Mouse (Mus musculus) thymus, adult 2 months (tissue): ENCODE measurements around the gene Fam186a. TPM values are rescaled to one million over a fixed set of nuclear protein-coding genes. Genes with fewer than 3 reads are reported as not detected.

ENCODE experiments used
- DNase-seq: peaks from one replicate; pipeline ENCODE4 v3.0.0; 2021
- H3K27ac ChIP-seq: fragments of 200-500 bp; 2 replicates; pipeline ENCODE4 v1.5.1; 2012; ENCODE audit warnings: low read length, control low read depth; ENCODE audit not compliant: control insufficient read depth, insufficient read depth
- H3K27me3 ChIP-seq: fragments of 200-500 bp; 2 replicates; pipeline ENCODE4 v1.6.1; 2012; ENCODE audit warnings: mild to moderate bottlenecking, low read length, moderate library complexity, mixed read lengths; ENCODE audit not compliant: control insufficient read depth, insufficient read depth
- H3K36me3 ChIP-seq: fragments of 200-500 bp; 2 replicates; pipeline ENCODE4 v1.6.1; 2012; ENCODE audit warnings: mild to moderate bottlenecking, low read length, moderate library complexity; ENCODE audit not compliant: control insufficient read depth, insufficient read depth
- H3K4me1 ChIP-seq: fragments of 200-500 bp; replicated peaks from 2 replicates; pipeline ENCODE4 v1.6.1; 2012; ENCODE audit warnings: low read length; ENCODE audit not compliant: control insufficient read depth, insufficient read depth
- H3K4me3 ChIP-seq: fragments of 200-500 bp; 2 replicates; pipeline ENCODE4 v1.5.1; 2012; ENCODE audit warnings: mild to moderate bottlenecking, low read length, control low read depth, moderate library complexity; ENCODE audit not compliant: control insufficient read depth, insufficient read depth
- CTCF ChIP-seq: fragments of 200-500 bp; IDR thresholded peaks from 2 replicates; pipeline ENCODE4 v1.5.1; 2012; ENCODE audit warnings: mild to moderate bottlenecking, control low read depth, low read length, moderate library complexity, borderline replicate concordance; ENCODE audit not compliant: control insufficient read depth, poor library complexity, insufficient read depth; ENCODE audit errors: extremely low read depth
- POLR2A ChIP-seq: fragments of 200-500 bp; IDR thresholded peaks from 2 replicates; pipeline ENCODE4 v1.6.1; 2012; ENCODE audit warnings: mild to moderate bottlenecking, low read length, control low read depth, moderate library complexity; ENCODE audit not compliant: control insufficient read depth, poor library complexity, insufficient read depth; ENCODE audit errors: extremely low read depth
- WGBS: fragments of 180-500 bp; shearing (Covaris S2); methylation state at CpG from one replicate; pipeline ENCODE4 v1.1.7; 2018; 5-methylcytosine and 5-hydroxymethylcytosine counted together
- polyA plus RNA-seq: library from polyadenylated mRNA; depleted of rRNA; stranded (reverse); fragments of >200 nt; gene quantifications from 2 replicates; pipeline ENCODE4 v1.2.3, GENCODE M21; 2012; rRNA removed

The Fam186a gene
- 0.03 and 0.09 TPM in 2 replicates for polyA plus RNA-seq

DNA sequence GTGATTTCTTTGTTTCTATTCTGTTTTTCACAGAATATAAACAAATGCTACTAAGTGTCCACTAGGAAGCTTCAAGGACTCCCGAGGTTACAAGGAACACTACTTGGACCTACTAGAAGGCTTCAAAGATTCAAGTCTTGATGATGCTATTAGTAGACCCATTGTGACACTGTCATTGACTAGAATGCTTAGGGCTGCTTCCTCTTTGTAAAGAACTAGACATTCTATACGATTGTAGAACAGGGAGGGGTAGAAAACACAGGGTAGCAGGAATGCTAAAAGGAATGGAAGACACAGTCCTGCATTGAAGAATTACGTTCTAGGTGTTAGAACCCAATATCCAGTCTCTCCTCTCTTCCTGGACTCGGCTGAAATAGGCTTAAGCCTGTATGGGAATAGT, at the start of gene Fam186a:
Gene Fam186a, minus strand, starts transcription at position 101 of the 400 bp plus-strand sequence.
- no peak within 1 kb of the TSS for H3K27ac ChIP-seq
- WGBS: 79% methylated on average over 4 of the region's 4 CpGs
- no peak for TF ChIP-seq CTCF
- TF ChIP-seq POLR2A: no peak

GRCm38 (mm10) chr15:100006180-100006579, 39.3 kb upstream of the Fam186a start:
- Histone ChIP-seq H3K36me3 (peaks cover 74% of the 10 kb centered on the region), H3K27me3 (no peaks in the 10 kb centered on the region), H3K4me1 (no peaks in the 10 kb centered on the region), H3K27ac (no peak overlapping the region), H3K4me3 (no peak overlapping the region)
- no peak for DNase-seq
- TF ChIP-seq CTCF (no peak), POLR2A (no peak)

More for the DNA sequence above, at the start of gene Fam186a:
- H3K27me3 ChIP-seq: no peaks in the 10 kb centered on the region
- DNase-seq: no peak
- no peaks in the 10 kb centered on the region for H3K36me3 ChIP-seq
- H3K4me3 ChIP-seq: no peak within 1 kb of the TSS
- no peaks in the 10 kb centered on the region for H3K4me1 ChIP-seq

GRCm38 (mm10) chr15:100004677-100005273, 37.9 kb upstream of the Fam186a start:
- Histone ChIP-seq H3K27ac (no peak overlapping the region), H3K4me3 (no peak overlapping the region), H3K27me3 (no peaks in the 10 kb centered on the region), H3K36me3 (peaks cover 66% of the 10 kb centered on the region), H3K4me1 (no peaks in the 10 kb centered on the region)
- no peak for TF ChIP-seq CTCF
- no peak for TF ChIP-seq POLR2A
- DNase-seq: no peak
- 83% methylated on average over 7 of the region's 7 CpGs for WGBS

GRCm38 (mm10) chr15:99999390-99999789, 32.5 kb upstream of the Fam186a start:
- Histone ChIP-seq H3K4me1 (no peaks in the 10 kb centered on the region), H3K27ac (no peak overlapping the region), H3K36me3 (peaks cover 46% of the 10 kb centered on the region), H3K4me3 (no peak overlapping the region), H3K27me3 (no peaks in the 10 kb centered on the region)
- TF ChIP-seq CTCF (no peak), POLR2A (no peak)
- 96% methylated on average over 1 of the region's 1 CpGs for WGBS
- no peak for DNase-seq

- Histone ChIP-seq H3K27me3 (no peaks in the 10 kb centered on the region), H3K4me1 (no peaks in the 10 kb centered on the region), H3K27ac (no peak overlapping the region), H3K36me3 (peaks cover 33% of the 10 kb centered on the region), H3K4me3 (no peak overlapping the region)
- DNase-seq: no peak
- TF ChIP-seq POLR2A: no peak
- no peak for TF ChIP-seq CTCF
- WGBS: 95% methylated on average over 6 of the region's 6 CpGs
Observed at GRCm38 (mm10) chr15:99997114-99997804, 30.4 kb upstream of the Fam186a start.

- DNase-seq: no peak
- WGBS: 98% methylated on average over 1 of the region's 1 CpGs
- Histone ChIP-seq H3K36me3 (peaks cover 35% of the 10 kb centered on the region), H3K4me1 (no peaks in the 10 kb centered on the region), H3K27ac (no peak overlapping the region), H3K27me3 (no peaks in the 10 kb centered on the region), H3K4me3 (no peak overlapping the region)
- TF ChIP-seq POLR2A (no peak), CTCF (no peak)
Observed at GRCm38 (mm10) chr15:99993100-99993499, 26.2 kb upstream of the Fam186a start.
